Mouse (Mus musculus) heart, adult 9 months (tissue): ENCODE measurements at regions not wholly inside any gene's neighbourhood (a gene's known extent, or its start where the extent isn't known, plus 50 kb on each side); places are given as distances from the start of the nearest gene placed in this dataset.

ENCODE experiments used
- DNase-seq, 2 experiments: peaks; one replicate each; pipeline ENCODE4 v3.0.0; 2022; ENCODE audit warnings: low spot score in 2 of 2

- peak; percentile 64 to 67 for DNase-seq
These were observed 108.4 kb downstream of the Gm21913 start for GRCm38 (mm10) chrY:74732116-74732515.
